Mouse (Mus musculus) retina, postnatal 1 day (tissue): ENCODE measurements around the gene Rap1b.
"Not testable (repeated sequence)": the region's sequence is repeated elsewhere in the genome, so short reads cannot be mapped to it uniquely, and the experiment has no call there.

ENCODE experiments used
- DNase-seq: peaks from one replicate; pipeline ENCODE4 v3.0.0-alpha.2; 2012

Gene Rap1b

GRCm38 (mm10) chr10:117845597-117846259, at the start of gene Rap1b:
Gene Rap1b, minus strand, starts transcription at chr10:117846035.
- peak; percentile 96 for DNase-seq

- DNase-seq, result no peak
Measured at GRCm38 (mm10) chr10:117895186-117895585, 49.4 kb upstream of the Rap1b start.

GRCm38 (mm10) chr10:117894114-117895035, 48.5 kb upstream of the Rap1b start:
- no peak for DNase-seq

GRCm38 (mm10) chr10:117893128-117893527, 47.3 kb upstream of the Rap1b start:
- DNase-seq, result not testable (repeated sequence)

- no peak for DNase-seq
Measured at GRCm38 (mm10) chr10:117891327-117891726, 45.5 kb upstream of the Rap1b start.

GRCm38 (mm10) chr10:117888822-117889221, 43.0 kb upstream of the Rap1b start:
- no peak for DNase-seq

GRCm38 (mm10) chr10:117885358-117885757, 39.5 kb upstream of the Rap1b start:
- DNase-seq, result no peak

- DNase-seq, result no peak
Measured at GRCm38 (mm10) chr10:117884760-117885159, 38.9 kb upstream of the Rap1b start.

- DNase-seq, result no peak
Measured at GRCm38 (mm10) chr10:117883438-117883837, 37.6 kb upstream of the Rap1b start.

- DNase-seq, result no peak
Measured at GRCm38 (mm10) chr10:117878628-117879027, 32.8 kb upstream of the Rap1b start.

- no peak for DNase-seq
Measured at GRCm38 (mm10) chr10:117876801-117877200, 31.0 kb upstream of the Rap1b start.

- no peak for DNase-seq
Measured at GRCm38 (mm10) chr10:117876400-117876799, 30.6 kb upstream of the Rap1b start.

GRCm38 (mm10) chr10:117874936-117875335, 29.1 kb upstream of the Rap1b start:
- no peak for DNase-seq

- DNase-seq, result no peak
Measured at GRCm38 (mm10) chr10:117873952-117874351, 28.1 kb upstream of the Rap1b start.

GRCm38 (mm10) chr10:117872468-117872867, 26.6 kb upstream of the Rap1b start:
- DNase-seq, result no peak

GRCm38 (mm10) chr10:117867301-117867700, 21.5 kb upstream of the Rap1b start:
- DNase-seq, result no peak

GRCm38 (mm10) chr10:117866641-117867040, 20.8 kb upstream of the Rap1b start:
- no peak for DNase-seq

- no peak for DNase-seq
Measured at GRCm38 (mm10) chr10:117864695-117865094, 18.9 kb upstream of the Rap1b start.

GRCm38 (mm10) chr10:117864251-117864650, 18.4 kb upstream of the Rap1b start:
- DNase-seq, result no peak

GRCm38 (mm10) chr10:117862014-117862580, 16.3 kb upstream of the Rap1b start:
- DNase-seq, result no peak

- no peak for DNase-seq
Measured at GRCm38 (mm10) chr10:117860958-117861357, 15.1 kb upstream of the Rap1b start.

GRCm38 (mm10) chr10:117860361-117860760, 14.5 kb upstream of the Rap1b start:
- DNase-seq, result no peak

- DNase-seq, result no peak
Measured at GRCm38 (mm10) chr10:117859800-117860199, 14.0 kb upstream of the Rap1b start.

- no peak for DNase-seq
Measured at GRCm38 (mm10) chr10:117858241-117858640, 12.4 kb upstream of the Rap1b start.
